Mouse (Mus musculus) lung, embryonic 14.5 days (tissue): ENCODE measurements around the gene Ophn1. TPM values are rescaled to one million over a fixed set of nuclear protein-coding genes. Genes with fewer than 3 reads are reported as not detected.

Experiments
- ATAC-seq: fragments of 200-750 bp; cut with Nextera tagmentation; 2 replicates; pipeline ENCODE4 v1.8.0; 2017; ENCODE audit warnings: mild to moderate bottlenecking, moderate TSS enrichment, moderate library complexity; ENCODE audit not compliant: insufficient read depth
- DNase-seq: peaks from one replicate; pipeline ENCODE4 v3.0.0-alpha.2; 2015
- H3K27ac ChIP-seq: fragments of 300-500 bp; sonication (generic); 2 replicates; pipeline ENCODE4 v1.5.1; 2014; ENCODE audit warnings: low read depth, mild to moderate bottlenecking, moderate library complexity
- H3K27me3 ChIP-seq: fragments of 300-500 bp; sonication (generic); 2 replicates; pipeline ENCODE4 v1.6.1; 2014; ENCODE audit warnings: low read length, control low read depth; ENCODE audit not compliant: insufficient read depth
- H3K36me3 ChIP-seq: fragments of 300-500 bp; sonication (generic); 2 replicates; pipeline ENCODE4 v1.6.1; 2014; ENCODE audit warnings: control low read depth; ENCODE audit not compliant: insufficient read depth
- H3K4me1 ChIP-seq: fragments of 300-500 bp; sonication (generic); 2 replicates; pipeline ENCODE4 v1.6.1; 2014; ENCODE audit warnings: antibody characterized with exemption, control low read depth; ENCODE audit not compliant: insufficient read depth
- H3K4me2 ChIP-seq: fragments of 300-500 bp; sonication (generic); 2 replicates; pipeline ENCODE4 v1.6.1; 2014; ENCODE audit warnings: mild to moderate bottlenecking
- H3K4me3 ChIP-seq: fragments of 300-500 bp; sonication (generic); 2 replicates; pipeline ENCODE4 v1.5.1; 2014; ENCODE audit warnings: low read depth, low read length
- H3K9ac ChIP-seq: fragments of 300-500 bp; sonication (generic); 2 replicates; pipeline ENCODE4 v1.6.1; 2014
- H3K9me3 ChIP-seq: fragments of 300-500 bp; sonication (generic); 2 replicates; pipeline ENCODE4 v1.6.1; 2016; ENCODE audit warnings: low read depth, low read length, control low read depth
- CTCF ChIP-seq: IDR thresholded peaks from 2 replicates; pipeline ENCODE4 v1.5.1; 2016; ENCODE audit warnings: antibody characterized with exemption, low read depth
- WGBS: fragments of 180-500 bp; shearing (Covaris S2); extraction: QIAGEN DNeasy Blood & Tissue Kit; methylation state at CpG from one replicate; pipeline ENCODE4 v1.1.7; 2014; 5-methylcytosine and 5-hydroxymethylcytosine counted together
- polyA plus RNA-seq: library from polyadenylated mRNA; unstranded; fragments of >200 nt; fragmentation: Nextera tagmentation; extraction: Ambion mirVana; gene quantifications from 2 replicates; pipeline ENCODE4 v1.2.1, GENCODE M21; 2014

Gene Ophn1
- polyA plus RNA-seq, 1 experiment from 2014 or later: 13.2 TPM

DNA sequence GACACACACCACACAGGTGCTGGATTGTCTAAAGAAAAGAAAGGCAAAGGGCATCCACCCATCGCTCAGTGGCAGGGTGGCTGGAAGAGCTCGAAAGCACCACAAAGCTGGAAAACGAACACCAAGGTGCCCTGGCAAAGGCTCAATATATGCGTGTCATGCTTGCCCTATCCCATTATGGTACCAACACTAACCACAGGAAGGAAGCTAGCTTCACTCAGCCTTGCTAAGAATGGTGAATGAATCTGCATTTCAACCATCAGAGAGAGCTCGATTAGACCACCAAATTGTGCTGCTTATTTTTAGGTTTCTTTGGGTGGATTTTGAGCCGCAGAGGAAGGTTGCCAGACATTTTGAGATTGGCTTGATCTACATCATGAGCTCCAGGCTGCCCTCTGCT is 13.4 kb upstream of the Ophn1 start:
- Histone ChIP-seq H3K4me2 (no peak overlapping the region), H3K9me3 (no peaks in the 10 kb centered on the region), H3K36me3 (no peaks in the 10 kb centered on the region), H3K27me3 (no peaks in the 10 kb centered on the region), H3K4me1 (no peaks in the 10 kb centered on the region), H3K27ac (no peak overlapping the region), H3K4me3 (no peak overlapping the region), H3K9ac (no peak overlapping the region)
- DNase-seq (no peak), ATAC-seq (no peak)
- 83% methylated on average over 6 of the region's 6 CpGs for WGBS
- TF ChIP-seq CTCF: no peak

DNA sequence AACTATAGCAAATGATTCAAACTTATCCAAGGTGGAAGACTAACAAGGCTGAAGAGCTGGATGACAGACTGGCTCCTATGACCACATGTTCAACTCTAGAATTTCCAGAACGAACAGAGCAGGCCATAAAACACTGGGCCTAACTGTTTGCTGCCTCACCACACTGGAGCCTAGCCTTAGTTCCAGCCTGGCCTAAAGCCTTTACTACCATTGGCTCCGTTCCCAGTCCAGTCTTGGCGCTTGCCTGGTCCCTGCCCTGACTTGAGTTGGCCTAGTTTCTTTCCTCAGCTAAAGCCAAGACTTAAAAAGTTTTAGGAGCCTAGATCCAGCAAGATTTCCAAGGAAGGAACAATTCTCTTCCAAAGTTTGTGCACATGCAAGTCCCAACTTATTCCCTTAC is 7.5 kb upstream of the Ophn1 start:
- no peak for ATAC-seq
- Histone ChIP-seq H3K9me3 (no peaks in the 10 kb centered on the region), H3K36me3 (no peaks in the 10 kb centered on the region), H3K4me3 (no peak overlapping the region), H3K27ac (no peak overlapping the region), H3K9ac (no peak overlapping the region), H3K27me3 (no peaks in the 10 kb centered on the region), H3K4me2 (no peak overlapping the region), H3K4me1 (no peaks in the 10 kb centered on the region)
- TF ChIP-seq CTCF: no peak
- peak; percentile 49 for DNase-seq
- WGBS: 57% methylated on average over 3 of the region's 3 CpGs

DNA sequence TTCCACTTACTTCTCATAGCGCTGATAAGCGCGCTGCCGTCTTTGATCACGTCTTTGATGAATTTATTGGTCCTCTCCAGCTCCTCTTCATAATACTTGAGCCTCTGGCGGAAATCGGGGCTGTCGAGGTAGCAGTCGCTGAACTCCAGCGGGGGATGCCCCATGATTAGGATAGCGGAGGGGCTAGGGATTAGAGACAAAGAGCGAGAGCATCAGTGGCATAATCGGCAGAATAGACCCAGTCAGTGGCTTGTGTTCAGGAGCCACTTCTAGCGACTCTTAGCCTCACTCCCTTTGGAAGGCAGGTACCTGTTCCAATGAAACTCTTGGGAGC is 786 bp downstream of the Ophn1 start:
- no peaks in the 10 kb centered on the region for H3K4me1 ChIP-seq
- DNase-seq (no peak), ATAC-seq (no peak)
- no peaks in the 10 kb centered on the region for H3K27me3 ChIP-seq
- H3K9ac ChIP-seq: peak overlapping the region; percentile 54
- WGBS: 8% methylated on average over 14 of the region's 14 CpGs
- no peak for TF ChIP-seq CTCF
- H3K4me3 ChIP-seq: peak overlapping the region; percentile 48
- no peaks in the 10 kb centered on the region for H3K36me3 ChIP-seq
- H3K9me3 ChIP-seq: no peaks in the 10 kb centered on the region
- peak overlapping the region; percentile 84; the same call in 1 of the 2 replicates for H3K27ac ChIP-seq
- peak overlapping the region; percentile 64 for H3K4me2 ChIP-seq

DNA sequence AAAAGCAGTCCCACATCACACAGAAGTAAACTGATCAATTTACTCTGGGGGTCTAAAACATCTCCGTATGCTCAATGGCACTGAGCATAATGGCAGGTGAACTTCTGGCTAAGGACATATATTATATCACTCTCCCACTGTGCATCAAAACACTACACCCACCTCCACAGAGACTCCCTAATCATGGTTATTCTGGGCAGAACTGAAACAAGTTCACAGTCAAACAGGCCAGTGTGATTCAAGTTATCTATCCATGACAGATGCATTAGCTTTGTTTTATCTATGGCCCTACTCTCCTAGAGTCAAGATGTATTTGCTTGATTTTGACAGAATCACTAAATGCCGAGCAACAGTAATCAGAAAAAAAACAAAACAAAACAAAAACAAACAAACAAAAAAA is 8.8 kb downstream of the Ophn1 start:
- WGBS: 79% methylated on average over 2 of the region's 2 CpGs
- Histone ChIP-seq H3K4me3 (no peak overlapping the region), H3K27me3 (no peaks in the 10 kb centered on the region), H3K9ac (no peak overlapping the region), H3K36me3 (no peaks in the 10 kb centered on the region), H3K4me2 (no peak overlapping the region), H3K27ac (no peak overlapping the region), H3K4me1 (no peaks in the 10 kb centered on the region), H3K9me3 (no peaks in the 10 kb centered on the region)
- no peak for TF ChIP-seq CTCF
- no peak for ATAC-seq
- DNase-seq: no peak

DNA sequence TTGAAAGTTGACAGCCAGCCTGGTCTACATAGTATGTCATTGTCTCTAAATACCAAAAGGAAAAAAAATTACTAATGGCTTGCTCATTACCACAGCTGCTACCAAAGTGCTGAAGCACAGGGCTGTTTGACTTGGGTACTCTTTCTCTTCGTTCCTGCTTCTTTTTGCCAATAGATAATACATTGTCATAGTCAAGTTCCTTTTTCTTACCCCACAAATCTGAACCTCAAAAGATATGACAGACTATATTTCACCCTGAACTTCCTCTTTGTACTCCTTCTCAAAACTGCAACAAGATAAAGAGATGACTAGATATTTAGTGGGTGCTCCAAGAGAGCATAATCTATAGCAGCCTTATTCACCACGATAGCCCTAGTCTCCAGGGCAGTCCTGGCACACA is 9.7 kb downstream of the Ophn1 start:
- Histone ChIP-seq H3K27me3 (no peaks in the 10 kb centered on the region), H3K27ac (no peak overlapping the region), H3K36me3 (no peaks in the 10 kb centered on the region), H3K4me1 (no peaks in the 10 kb centered on the region), H3K9ac (no peak overlapping the region), H3K4me2 (no peak overlapping the region), H3K9me3 (no peaks in the 10 kb centered on the region), H3K4me3 (no peak overlapping the region)
- no peak for DNase-seq
- no peak for ATAC-seq
- no peak for TF ChIP-seq CTCF
- 77% methylated on average over 2 of the region's 2 CpGs for WGBS

DNA sequence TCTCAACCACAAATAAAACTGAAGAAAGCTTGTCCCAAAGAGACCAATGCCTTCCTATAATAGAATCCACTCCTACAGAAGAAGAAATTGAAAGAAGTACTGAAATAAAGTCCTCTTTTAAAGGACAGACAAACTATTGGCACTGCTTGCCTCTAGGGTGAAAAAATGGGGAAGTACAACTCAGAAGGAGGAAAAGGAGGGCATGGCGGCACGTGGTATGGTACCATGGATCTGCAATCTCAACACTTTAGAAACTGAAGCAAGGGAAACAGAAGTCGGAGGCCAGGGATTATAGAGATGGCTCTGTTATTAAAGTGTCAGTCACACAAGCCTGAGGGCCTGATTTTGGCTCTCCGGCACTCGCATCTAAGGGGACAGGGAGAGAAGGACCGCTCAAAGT is 10.5 kb downstream of the Ophn1 start:
- WGBS: 86% methylated on average over 6 of the region's 6 CpGs
- DNase-seq (no peak), ATAC-seq (no peak)
- no peak overlapping the region for H3K27ac ChIP-seq
- H3K4me1 ChIP-seq: no peaks in the 10 kb centered on the region
- no peaks in the 10 kb centered on the region for H3K27me3 ChIP-seq
- no peaks in the 10 kb centered on the region for H3K9me3 ChIP-seq
- no peak overlapping the region for H3K4me2 ChIP-seq
- no peak for TF ChIP-seq CTCF
- no peak overlapping the region for H3K4me3 ChIP-seq
- H3K9ac ChIP-seq: no peak overlapping the region
- H3K36me3 ChIP-seq: no peaks in the 10 kb centered on the region

DNA sequence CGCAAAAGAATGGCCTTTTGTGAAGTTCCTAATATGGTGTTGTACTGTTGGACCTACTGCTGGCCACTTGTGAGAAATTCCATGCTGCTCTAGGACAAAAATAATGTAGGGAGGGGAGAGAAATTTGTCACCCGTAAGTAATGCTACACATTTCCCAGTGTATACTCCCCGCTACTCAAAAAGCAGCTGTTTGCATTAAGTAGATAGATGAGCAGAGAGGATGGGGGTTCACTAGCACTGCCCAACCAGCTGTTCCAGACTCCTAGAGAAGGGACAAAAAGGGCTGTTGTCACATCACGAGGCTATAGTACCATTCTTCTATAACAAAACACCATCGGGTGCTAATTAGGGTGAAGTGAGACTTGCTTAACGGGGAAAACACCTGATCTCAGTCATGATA is 15.7 kb downstream of the Ophn1 start:
- Histone ChIP-seq H3K4me2 (no peak overlapping the region), H3K36me3 (no peaks in the 10 kb centered on the region), H3K9me3 (no peaks in the 10 kb centered on the region), H3K4me3 (no peak overlapping the region), H3K4me1 (no peaks in the 10 kb centered on the region), H3K9ac (no peak overlapping the region), H3K27me3 (no peaks in the 10 kb centered on the region), H3K27ac (no peak overlapping the region)
- 63% methylated on average over 6 of the region's 6 CpGs for WGBS
- no peak for DNase-seq
- TF ChIP-seq CTCF: no peak
- ATAC-seq: no peak

DNA sequence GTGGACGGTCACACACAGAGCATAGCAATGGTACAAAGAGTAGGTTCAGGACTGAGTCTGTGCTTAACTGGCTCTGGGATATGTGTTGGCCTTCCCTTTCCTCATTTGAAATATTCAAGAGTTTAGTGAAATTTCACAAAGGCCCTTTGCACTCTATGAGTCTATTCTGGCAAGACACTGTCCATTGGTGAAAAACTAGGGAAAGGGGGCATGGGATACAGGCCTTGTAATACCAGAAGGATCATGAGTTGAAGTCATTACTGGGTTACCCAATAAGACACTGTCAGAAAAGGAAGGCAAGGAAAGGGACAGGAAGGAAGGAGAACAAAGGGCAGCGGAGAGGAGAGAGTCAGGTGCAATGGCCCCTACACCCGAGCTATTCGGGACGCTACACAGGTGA is 16.7 kb downstream of the Ophn1 start:
- Histone ChIP-seq H3K27ac (no peak overlapping the region), H3K36me3 (no peaks in the 10 kb centered on the region), H3K27me3 (no peaks in the 10 kb centered on the region), H3K4me2 (no peak overlapping the region), H3K9me3 (no peaks in the 10 kb centered on the region), H3K4me1 (no peaks in the 10 kb centered on the region), H3K9ac (no peak overlapping the region), H3K4me3 (no peak overlapping the region)
- ATAC-seq: no peak
- TF ChIP-seq CTCF: no peak
- WGBS: 75% methylated on average over 5 of the region's 5 CpGs
- no peak for DNase-seq
